21 mouse cellular contexts compared by ENCODE assay signal in the genomic region with DNA sequence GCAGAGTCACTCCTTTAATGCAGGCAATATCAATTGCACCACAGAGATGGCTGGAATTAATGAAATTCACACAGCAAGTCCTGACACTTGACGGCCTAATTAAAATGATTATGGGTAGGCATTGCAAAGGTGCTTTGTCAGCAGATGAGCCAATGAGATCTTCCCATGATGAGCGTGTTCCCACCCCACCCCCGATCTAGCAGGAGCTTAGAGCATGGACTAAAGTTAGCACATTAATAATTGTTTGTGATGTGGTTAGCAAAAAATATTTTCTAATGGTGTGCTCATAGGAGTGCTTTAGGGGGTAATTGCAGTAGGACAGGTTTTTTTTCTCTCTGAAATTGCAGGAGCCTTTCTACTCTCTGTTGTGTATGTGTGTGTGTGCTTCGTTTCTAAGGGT.
"Had no signal": no experiment of that assay in that cellular context is flagged by ENCODE, and none has a peak within 500 bp of the region (broad histone marks: within the 10 kb centered on the region; RNA-seq: fewer than 3 reads in every experiment).

No protein-coding gene starts in this region.

- ATAC-seq: intestine, postnatal 0 days; liver, embryonic 12.5 days had no signal

- H3K4me3 ChIP-seq: layer of hippocampus, adult 2 months; limb, embryonic 10.5 days; limb, embryonic 13.5 days; liver, embryonic 12.5 days; liver, embryonic 15.5 days; lung, embryonic 15.5 days; megakaryocyte, embryonic 14.5 days; midbrain, embryonic 10.5 days; neural tube, embryonic 13.5 days had no signal

- H3K27ac ChIP-seq: kidney, postnatal 0 days; layer of hippocampus, adult 2 months; limb, embryonic 10.5 days; limb, embryonic 13.5 days; liver, embryonic 12.5 days; liver, embryonic 15.5 days; lung, embryonic 15.5 days; macrophage; midbrain, embryonic 10.5 days; neural tube, embryonic 13.5 days had no signal

- H3K4me1 ChIP-seq: limb, embryonic 10.5 days; limb, embryonic 13.5 days; liver, embryonic 12.5 days; liver, embryonic 15.5 days; midbrain, embryonic 10.5 days; neural tube, embryonic 13.5 days had no signal

- H3K36me3 ChIP-seq: limb, embryonic 10.5 days; limb, embryonic 13.5 days; liver, embryonic 12.5 days; liver, embryonic 15.5 days; lung, embryonic 15.5 days; midbrain, embryonic 10.5 days; neural tube, embryonic 13.5 days had no signal

- H3K9me3 ChIP-seq: limb, embryonic 10.5 days; limb, embryonic 13.5 days; liver, embryonic 12.5 days; liver, embryonic 15.5 days; lung, embryonic 15.5 days; midbrain, embryonic 10.5 days; neural tube, embryonic 13.5 days had no signal

- H3K4me2 ChIP-seq: limb, embryonic 13.5 days; liver, embryonic 12.5 days; liver, embryonic 15.5 days; lung, embryonic 15.5 days; neural tube, embryonic 13.5 days had no signal

- DNase-seq: kidney, adult 2 months; kidney, postnatal 25 days; layer of hippocampus, adult 9-11 months; liver; lung, adult 18-20 months; lung, postnatal 14 days; midbrain, embryonic 14.5 days; thymus, adult 18-20 months; thymus, postnatal 36 days had no signal

- H3K9ac ChIP-seq: limb, embryonic 13.5 days; liver, embryonic 12.5 days; liver, embryonic 15.5 days; lung, embryonic 15.5 days; neural tube, embryonic 13.5 days had no signal

- H3K27me3 ChIP-seq: limb, embryonic 13.5 days; liver, embryonic 12.5 days; liver, embryonic 15.5 days; lung, embryonic 15.5 days; neural tube, embryonic 13.5 days had no signal
